Mouse (Mus musculus) brain, embryonic 14.5 days (tissue): ENCODE data around the gene Nlrp9b.
"Not testable (repeated sequence)": the region's sequence is repeated elsewhere in the genome, so short reads cannot be mapped to it uniquely, and the experiment has no call there.

Experiments used
- CTCF ChIP-seq: fragments of 200-500 bp; IDR thresholded peaks from 2 replicates; pipeline ENCODE4 v1.5.1; 2012; ENCODE audit warnings: inconsistent platforms, mild to moderate bottlenecking, moderate library complexity, borderline replicate concordance; ENCODE audit not compliant: insufficient read depth, insufficient read length; ENCODE audit errors: extremely low read depth
- POLR2A ChIP-seq: fragments of 200-500 bp; IDR thresholded peaks from 2 replicates; pipeline ENCODE4 v1.6.1; 2012; ENCODE audit warnings: mild to moderate bottlenecking, inconsistent platforms, borderline replicate concordance; ENCODE audit not compliant: poor library complexity, insufficient read depth, insufficient read length, severe bottlenecking; ENCODE audit errors: extremely low read depth

- not testable (repeated sequence) for TF ChIP-seq CTCF, POLR2A
Measured at GRCm38 (mm10) chr7:19996721-19997120, 5.5 kb downstream of the Nlrp9b start.
